Mouse (Mus musculus) CD4-positive, CD25-positive, alpha-beta regulatory T cell, adult 4 months (primary cell): ENCODE results near the gene Gm5849. TPM values are rescaled to one million over a fixed set of nuclear protein-coding genes. Genes with fewer than 3 reads are reported as not detected.
"Not testable (repeated sequence)": the region's sequence is repeated elsewhere in the genome, so short reads cannot be mapped to it uniquely, and the experiment has no call there.

ENCODE experiments used
- ATAC-seq: one replicate; pipeline ENCODE4 v1.8.0; 2017
- polyA plus RNA-seq, 2 experiments: library from polyadenylated mRNA; unstranded; fragments of 100-300 nt; shearing (Covaris generic); gene quantifications; one replicate each; pipeline ENCODE4 v1.2.1; 2017

The Gm5849 gene
- polyA plus RNA-seq = not detected

DNA sequence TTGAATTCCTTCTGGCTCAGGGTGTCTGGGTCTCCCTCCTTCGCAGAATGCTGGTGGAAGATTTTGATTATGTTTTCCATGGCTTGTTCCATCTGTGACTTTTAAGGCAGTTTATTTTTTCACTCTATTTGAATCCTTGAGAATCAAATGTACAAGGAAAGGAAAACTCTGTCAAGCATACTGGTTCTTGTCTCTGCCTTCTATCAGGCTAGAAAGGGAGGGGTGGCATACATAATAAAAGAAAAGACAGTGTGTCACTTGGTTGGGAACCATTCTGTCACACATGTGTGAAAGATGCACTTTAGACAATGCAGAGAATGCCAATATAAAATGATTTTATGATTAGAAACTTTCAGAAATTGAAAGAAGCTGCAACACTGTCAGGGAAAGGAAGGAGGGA lies at the start of gene Gm5849:
Gene Gm5849, minus strand, starts transcription at position 101 of the 400 bp plus-strand sequence.
- ATAC-seq = not testable (repeated sequence)

DNA sequence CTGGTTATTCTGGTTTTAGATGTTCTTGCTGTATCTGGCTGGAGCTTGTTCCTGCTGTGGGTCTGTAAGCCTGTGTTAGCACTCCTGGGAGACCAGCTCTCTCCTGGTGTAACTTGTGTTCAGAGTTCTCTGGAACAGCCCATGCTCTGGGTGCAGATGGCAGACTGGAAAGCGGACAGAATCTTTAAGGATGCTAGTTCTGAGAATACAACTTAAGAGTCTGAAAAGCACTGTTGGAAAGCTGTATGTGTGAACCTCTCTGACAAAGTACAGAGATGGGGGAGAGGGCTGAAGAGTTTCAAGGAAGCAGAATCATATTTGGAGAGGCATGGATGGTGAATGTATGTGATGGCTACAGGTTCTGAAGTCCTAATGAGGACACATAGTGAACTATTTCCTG lies 28.0 kb downstream of the Gm5849 start:
- ATAC-seq = no peak

DNA sequence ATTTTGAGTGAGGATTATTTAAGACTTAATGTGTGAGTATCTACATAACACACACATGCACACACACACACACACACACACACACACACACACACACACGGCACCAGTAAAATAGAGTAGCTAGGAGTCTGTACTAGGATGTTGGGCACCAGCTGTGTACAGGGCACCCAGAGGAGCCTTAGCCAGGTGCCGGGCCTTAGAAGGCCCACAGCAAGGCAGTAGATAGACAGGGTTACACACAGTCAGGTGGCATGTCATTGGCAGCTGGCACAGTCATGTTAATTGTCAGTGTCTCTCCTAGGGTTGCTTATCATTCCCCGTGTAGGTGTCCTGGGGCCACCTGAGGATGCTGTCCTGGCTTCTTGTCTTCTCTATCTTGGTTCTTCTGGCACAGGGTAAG lies 51.1 kb downstream of the Gm5849 start, which contains the start of gene Pglyrp4:
Gene Pglyrp4, plus strand, starts transcription at position 301 of the 400 bp plus-strand sequence.
- ATAC-seq = no peak

Other genes starting within 250 kb of the Gm5849 start
- gene S100a16, start 240.6 kb downstream of the Gm5849 start, polyA plus RNA-seq = not detected
- gene S100a3, start 217.3 kb downstream of the Gm5849 start, polyA plus RNA-seq = 1 to 10 TPM; 2.1 to 2.5 TPM
- gene S100a2, start 187.6 kb downstream of the Gm5849 start, polyA plus RNA-seq = not detected
- gene Gm42674, start 176.0 kb downstream of the Gm5849 start, polyA plus RNA-seq = not detected
- gene S100a4, start 174.1 kb downstream of the Gm5849 start, polyA plus RNA-seq = 100 to 1,000 TPM in 1 of 2 experiments, 10 to 100 TPM in 1; 74.9 to 104 TPM
- gene S100a5, start 169.4 kb downstream of the Gm5849 start, polyA plus RNA-seq = not detected
- 100 to 1,000 TPM; 291 to 360 TPM for gene S100a6, start 165.0 kb downstream of the Gm5849 start, polyA plus RNA-seq
- not detected for gene S100a7a, start 123.9 kb downstream of the Gm5849 start, polyA plus RNA-seq
- not detected for gene S100a8, start 108.9 kb downstream of the Gm5849 start, polyA plus RNA-seq
- gene S100a9, start 82.2 kb downstream of the Gm5849 start, polyA plus RNA-seq = not detected
- not detected for gene Pglyrp4, start 51.0 kb downstream of the Gm5849 start, polyA plus RNA-seq